Mouse (Mus musculus): Measurements from ENCODE around the gene Gp9. TPM values are rescaled to one million over a fixed set of nuclear protein-coding genes. Genes with fewer than 3 reads are reported as not detected.

Gene Gp9
- polyA plus RNA-seq, 1 experiment from 2014 or later = 4.3 TPM

GRCm38 (mm10) chr6:87750184-87750910, 27.5 kb upstream of the Gp9 start:
- H3K27me3 ChIP-seq (ENCODE audit: insufficient read depth, low read length) = no peaks in the 10 kb centered on the region
- WGBS = 71% methylated on average over 8 of the region's 8 CpGs
- no peaks in the 10 kb centered on the region for H3K9me3 ChIP-seq (ENCODE audit: low read depth, low read length)
- no peak for TF ChIP-seq CTCF (IDR thresholded peaks at IDR 0.05; ENCODE audit: low read depth)
- DNase-seq (no peak), ATAC-seq (ENCODE audit: insufficient read depth) (no peak)
- no peaks in the 10 kb centered on the region for H3K36me3 ChIP-seq (ENCODE audit: insufficient read depth)
- no peak overlapping the region for H3K4me2 ChIP-seq
- no peaks in the 10 kb centered on the region for H3K4me1 ChIP-seq (ENCODE audit: insufficient read depth)
- no peak overlapping the region for H3K27ac ChIP-seq (ENCODE audit: low read depth)
- H3K4me3 ChIP-seq (ENCODE audit: low read depth, low read length) = no peak overlapping the region
- no peak overlapping the region for H3K9ac ChIP-seq

DNA sequence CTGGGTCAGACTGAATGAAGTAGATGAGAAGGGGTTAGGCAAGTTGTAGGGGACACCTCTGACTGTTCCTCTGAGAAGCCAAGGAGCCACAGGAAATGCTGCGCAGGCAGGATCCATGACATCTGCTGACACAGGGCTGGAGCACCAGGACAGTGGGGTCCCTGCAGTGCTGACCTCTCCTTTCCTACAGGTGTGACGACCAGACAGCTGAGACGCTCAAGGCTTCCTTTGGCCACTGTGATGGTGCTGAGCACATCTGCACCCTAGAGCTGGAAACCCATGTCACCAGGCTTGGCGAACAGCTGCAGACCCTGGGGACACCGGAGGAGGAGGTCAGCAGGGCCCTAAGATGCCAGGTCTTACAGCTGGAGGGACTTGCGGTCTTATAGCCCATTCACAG, 26.3 kb upstream of the Gp9 start:
- DNase-seq (no peak), ATAC-seq (ENCODE audit: insufficient read depth) (no peak)
- no peaks in the 10 kb centered on the region for H3K9me3 ChIP-seq (ENCODE audit: low read depth, low read length)
- H3K4me3 ChIP-seq (ENCODE audit: low read depth, low read length) = no peak overlapping the region
- 80% methylated on average over 6 of the region's 6 CpGs for WGBS
- no peaks in the 10 kb centered on the region for H3K4me1 ChIP-seq (ENCODE audit: insufficient read depth)
- H3K9ac ChIP-seq = no peak overlapping the region
- no peak overlapping the region for H3K4me2 ChIP-seq
- H3K27ac ChIP-seq (ENCODE audit: low read depth) = no peak overlapping the region
- no peaks in the 10 kb centered on the region for H3K36me3 ChIP-seq (ENCODE audit: insufficient read depth)
- no peaks in the 10 kb centered on the region for H3K27me3 ChIP-seq (ENCODE audit: insufficient read depth, low read length)
- no peak for TF ChIP-seq CTCF (IDR thresholded peaks at IDR 0.05; ENCODE audit: low read depth)

- WGBS = 73% methylated on average over 4 of the region's 4 CpGs
- no peaks in the 10 kb centered on the region for H3K9me3 ChIP-seq (ENCODE audit: low read depth, low read length)
- DNase-seq (no peak), ATAC-seq (ENCODE audit: insufficient read depth) (no peak)
- no peaks in the 10 kb centered on the region for H3K36me3 ChIP-seq (ENCODE audit: insufficient read depth)
- H3K4me1 ChIP-seq (ENCODE audit: insufficient read depth) = no peaks in the 10 kb centered on the region
- H3K27ac ChIP-seq (ENCODE audit: low read depth) = no peak overlapping the region
- no peaks in the 10 kb centered on the region for H3K27me3 ChIP-seq (ENCODE audit: insufficient read depth, low read length)
- no peak overlapping the region for H3K4me2 ChIP-seq
- no peak overlapping the region for H3K9ac ChIP-seq
- no peak for TF ChIP-seq CTCF (IDR thresholded peaks at IDR 0.05; ENCODE audit: low read depth)
- H3K4me3 ChIP-seq (ENCODE audit: low read depth, low read length) = no peak overlapping the region
Measured at GRCm38 (mm10) chr6:87755196-87755595, 22.7 kb upstream of the Gp9 start.

DNA sequence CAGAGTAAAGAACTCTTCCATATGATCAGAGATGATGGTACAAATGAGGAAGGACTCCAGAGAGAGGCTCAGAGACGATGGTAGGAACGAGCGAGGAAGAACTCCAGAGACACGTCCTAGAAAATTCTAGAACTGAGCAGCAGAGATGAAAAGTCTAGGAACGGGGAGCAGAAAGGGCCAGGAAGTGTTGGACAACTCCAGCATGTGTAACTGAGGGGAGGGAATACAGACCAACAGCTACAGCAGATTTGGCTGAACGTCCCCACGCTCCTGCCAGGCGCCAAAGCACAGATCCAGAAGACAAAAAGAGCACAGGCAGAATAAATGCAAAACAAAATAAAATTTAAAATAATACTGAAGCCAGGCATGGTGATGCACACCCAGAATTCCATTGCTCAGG, 21.0 kb upstream of the Gp9 start:
- ATAC-seq (ENCODE audit: insufficient read depth) (no peak), DNase-seq (no peak)
- no peak overlapping the region for H3K4me3 ChIP-seq (ENCODE audit: low read depth, low read length)
- 83% methylated on average over 8 of the region's 8 CpGs for WGBS
- H3K36me3 ChIP-seq (ENCODE audit: insufficient read depth) = no peaks in the 10 kb centered on the region
- H3K9me3 ChIP-seq (ENCODE audit: low read depth, low read length) = no peaks in the 10 kb centered on the region
- H3K4me1 ChIP-seq (ENCODE audit: insufficient read depth) = no peaks in the 10 kb centered on the region
- H3K27ac ChIP-seq (ENCODE audit: low read depth) = no peak overlapping the region
- H3K27me3 ChIP-seq (ENCODE audit: insufficient read depth, low read length) = no peaks in the 10 kb centered on the region
- TF ChIP-seq CTCF (IDR thresholded peaks at IDR 0.05; ENCODE audit: low read depth) = no peak
- H3K9ac ChIP-seq = no peak overlapping the region
- H3K4me2 ChIP-seq = no peak overlapping the region

DNA sequence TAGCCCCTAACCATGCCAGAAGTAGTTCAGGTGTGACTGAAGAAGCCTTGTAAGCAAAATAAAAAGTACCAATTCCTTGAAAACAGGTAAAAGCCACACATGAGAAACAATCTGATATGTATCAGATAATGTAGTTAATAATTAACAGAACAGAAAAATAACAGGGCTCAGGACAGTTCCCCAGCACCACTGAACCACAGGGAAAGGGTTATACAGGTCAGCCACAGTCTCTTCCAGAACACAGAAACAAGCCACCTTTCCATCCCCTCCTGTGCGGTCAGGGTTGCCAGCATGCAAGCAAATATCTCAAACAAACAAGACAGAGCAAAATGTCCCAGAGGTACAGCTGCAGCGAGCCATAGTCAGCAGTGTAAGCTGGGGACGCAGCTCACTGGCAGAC, 18.5 kb upstream of the Gp9 start:
- 39% methylated on average over 3 of the region's 3 CpGs for WGBS
- no peak for ATAC-seq (ENCODE audit: insufficient read depth)
- TF ChIP-seq CTCF (IDR thresholded peaks at IDR 0.05; ENCODE audit: low read depth) = no peak

DNA sequence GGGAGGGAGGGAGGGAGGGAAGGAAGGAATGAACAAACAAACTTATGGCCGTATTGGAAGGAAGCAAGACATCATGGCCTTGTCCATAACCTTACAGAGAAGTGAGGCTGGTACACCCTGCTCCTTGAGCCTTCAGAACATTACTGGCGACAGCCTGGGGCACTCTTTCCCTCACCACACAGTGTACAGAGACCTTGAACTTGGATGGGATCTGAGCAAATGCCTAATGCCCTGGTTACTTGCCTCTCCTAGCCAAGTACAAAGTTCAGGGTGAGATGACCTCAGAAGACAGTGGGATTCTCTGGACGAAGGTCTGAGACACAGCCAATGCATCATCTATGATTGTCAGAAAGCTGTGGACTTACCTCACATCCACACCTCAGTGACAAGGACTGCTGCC, 18.0 kb upstream of the Gp9 start:
- H3K4me3 ChIP-seq (ENCODE audit: low read depth, low read length) = no peak overlapping the region
- no peaks in the 10 kb centered on the region for H3K4me1 ChIP-seq (ENCODE audit: insufficient read depth)
- H3K27me3 ChIP-seq (ENCODE audit: insufficient read depth, low read length) = no peaks in the 10 kb centered on the region
- no peak for DNase-seq
- WGBS = 35% methylated on average over 3 of the region's 3 CpGs
- no peaks in the 10 kb centered on the region for H3K9me3 ChIP-seq (ENCODE audit: low read depth, low read length)
- no peak overlapping the region for H3K9ac ChIP-seq
- TF ChIP-seq CTCF (IDR thresholded peaks at IDR 0.05; ENCODE audit: low read depth) = no peak
- no peak for ATAC-seq (ENCODE audit: insufficient read depth)
- no peak overlapping the region for H3K4me2 ChIP-seq
- no peaks in the 10 kb centered on the region for H3K36me3 ChIP-seq (ENCODE audit: insufficient read depth)
- no peak overlapping the region for H3K27ac ChIP-seq (ENCODE audit: low read depth)

More for the DNA sequence above, 18.5 kb upstream of the Gp9 start:
- Histone ChIP-seq H3K9ac (no peak overlapping the region), H3K36me3 (ENCODE audit: insufficient read depth) (no peaks in the 10 kb centered on the region), H3K4me2 (no peak overlapping the region), H3K9me3 (ENCODE audit: low read depth, low read length) (no peaks in the 10 kb centered on the region), H3K4me3 (ENCODE audit: low read depth, low read length) (no peak overlapping the region), H3K4me1 (ENCODE audit: insufficient read depth) (no peaks in the 10 kb centered on the region), H3K27me3 (ENCODE audit: insufficient read depth, low read length) (no peaks in the 10 kb centered on the region), H3K27ac (ENCODE audit: low read depth) (no peak overlapping the region)
- DNase-seq = no peak

GRCm38 (mm10) chr6:87762161-87762560, 15.7 kb upstream of the Gp9 start:
- no peaks in the 10 kb centered on the region for H3K36me3 ChIP-seq (ENCODE audit: insufficient read depth)
- ATAC-seq (ENCODE audit: insufficient read depth) (no peak), DNase-seq (no peak)
- no peak for TF ChIP-seq CTCF (IDR thresholded peaks at IDR 0.05; ENCODE audit: low read depth)
- H3K4me3 ChIP-seq (ENCODE audit: low read depth, low read length) = no peak overlapping the region
- no peaks in the 10 kb centered on the region for H3K27me3 ChIP-seq (ENCODE audit: insufficient read depth, low read length)
- no peak overlapping the region for H3K27ac ChIP-seq (ENCODE audit: low read depth)
- no peaks in the 10 kb centered on the region for H3K9me3 ChIP-seq (ENCODE audit: low read depth, low read length)
- H3K9ac ChIP-seq = no peak overlapping the region
- WGBS = 65% methylated on average over 5 of the region's 5 CpGs
- no peak overlapping the region for H3K4me2 ChIP-seq
- H3K4me1 ChIP-seq (ENCODE audit: insufficient read depth) = no peaks in the 10 kb centered on the region
